Mouse (Mus musculus) monocyte, adult 5-6 weeks (primary cell): ENCODE measurements at regions not wholly inside any gene's neighbourhood (a gene's known extent, or its start where the extent isn't known, plus 50 kb on each side); places are given as distances from the start of the nearest gene placed in this dataset.
A peak's percentile ranks its signal among the peaks of the same experiment; 100 is the strongest.

Experiments used
- ATAC-seq: fragments of 153-309, 156-312 bp; replicated peaks from 2 replicates; pipeline ENCODE4 v1.8.0; 2017; ENCODE audit warnings: mild to moderate bottlenecking; ENCODE audit not compliant: low TSS enrichment, insufficient number of reproducible peaks, severe bottlenecking, poor library complexity, low FRiP score

- no peak for ATAC-seq
These were observed 136.8 kb upstream of the Zfp703 start for GRCm38 (mm10) chr8:26840286-26840685.

DNA sequence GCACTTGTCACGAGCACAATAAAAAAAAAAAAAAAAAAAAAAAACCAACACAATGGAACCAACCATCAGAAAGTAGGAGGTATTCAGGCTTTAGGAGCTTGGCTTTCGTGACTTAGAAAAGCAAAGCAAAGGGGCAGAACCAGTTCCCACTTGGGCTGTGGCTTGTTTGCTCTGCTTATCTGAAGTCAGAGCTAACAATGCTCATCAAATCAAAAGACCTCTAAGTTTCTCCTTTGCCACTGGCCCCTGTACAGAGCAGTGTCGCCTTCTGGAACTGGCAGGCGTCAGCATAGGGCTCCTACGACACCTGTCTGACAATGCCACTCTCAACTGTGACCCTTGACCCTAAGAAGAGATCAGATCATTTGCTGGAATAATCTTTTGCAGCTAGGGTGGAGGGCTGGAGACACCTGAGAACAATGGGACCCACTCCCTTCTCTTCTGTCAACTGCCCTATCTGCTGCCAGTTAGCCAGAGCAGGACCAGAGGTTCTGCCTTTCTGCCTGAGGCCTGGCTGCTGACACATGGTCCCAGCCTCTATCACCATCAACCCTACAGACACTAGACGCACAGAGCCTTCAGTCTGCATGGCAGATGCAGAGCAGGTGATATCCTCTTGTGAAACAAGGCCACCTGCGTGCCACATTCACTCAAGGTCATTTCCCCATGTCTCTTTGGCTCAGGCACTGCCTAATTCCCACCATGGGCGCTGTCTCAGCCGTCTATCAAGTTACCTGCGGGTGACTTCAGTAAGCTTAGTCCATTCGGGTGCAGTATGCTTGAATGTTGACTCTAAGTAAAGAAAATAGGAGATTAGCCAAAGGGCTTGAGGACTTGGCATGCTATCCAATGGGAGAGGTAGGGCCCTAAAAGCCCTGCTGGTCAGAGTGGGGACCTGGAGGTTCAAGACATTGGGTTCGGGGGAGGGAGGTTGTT lies 136.1 kb upstream of the Zfp703 start:
- ATAC-seq, result no peak

- no peak for ATAC-seq
These were observed 133.4 kb upstream of the Zfp703 start for GRCm38 (mm10) chr8:26843714-26844113.

DNA sequence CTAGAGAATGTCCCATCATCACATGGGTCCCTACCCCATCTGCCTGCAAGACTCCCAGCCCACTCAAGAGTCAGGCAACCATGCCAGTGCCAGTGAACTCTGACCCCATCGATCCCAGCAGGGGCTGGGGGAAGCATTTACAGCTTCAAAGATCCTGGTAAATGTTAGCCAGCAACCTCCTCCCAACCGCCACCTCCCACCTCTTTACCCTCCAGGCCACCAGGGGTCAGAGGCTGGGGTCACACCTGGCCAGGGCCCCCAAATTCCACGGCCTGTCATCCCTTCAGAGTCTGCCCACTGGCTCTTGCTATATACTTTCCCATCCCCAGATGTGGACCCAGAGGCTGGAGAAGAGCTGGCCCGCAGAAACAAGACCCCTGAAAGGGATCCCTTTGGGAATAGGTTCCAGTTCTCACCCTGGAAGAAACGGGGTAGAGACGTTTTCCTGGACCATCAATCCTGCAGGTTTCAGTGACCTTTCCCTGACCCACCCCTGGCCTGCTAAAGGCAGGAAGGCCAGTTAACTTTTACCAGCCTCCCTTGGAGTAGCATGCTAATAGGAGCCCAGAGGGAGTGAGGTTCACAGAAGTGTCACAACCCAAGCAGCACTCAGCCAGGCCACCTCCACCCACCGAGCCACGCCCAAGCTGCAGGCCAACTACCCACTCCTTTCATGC lies 132.9 kb upstream of the Zfp703 start:
- 0 out of 2 replicates have a peak, but pooled peaks have one; percentile 37 for ATAC-seq

- ATAC-seq, result no peak
These were observed 132.3 kb upstream of the Zfp703 start for GRCm38 (mm10) chr8:26844809-26845143.

DNA sequence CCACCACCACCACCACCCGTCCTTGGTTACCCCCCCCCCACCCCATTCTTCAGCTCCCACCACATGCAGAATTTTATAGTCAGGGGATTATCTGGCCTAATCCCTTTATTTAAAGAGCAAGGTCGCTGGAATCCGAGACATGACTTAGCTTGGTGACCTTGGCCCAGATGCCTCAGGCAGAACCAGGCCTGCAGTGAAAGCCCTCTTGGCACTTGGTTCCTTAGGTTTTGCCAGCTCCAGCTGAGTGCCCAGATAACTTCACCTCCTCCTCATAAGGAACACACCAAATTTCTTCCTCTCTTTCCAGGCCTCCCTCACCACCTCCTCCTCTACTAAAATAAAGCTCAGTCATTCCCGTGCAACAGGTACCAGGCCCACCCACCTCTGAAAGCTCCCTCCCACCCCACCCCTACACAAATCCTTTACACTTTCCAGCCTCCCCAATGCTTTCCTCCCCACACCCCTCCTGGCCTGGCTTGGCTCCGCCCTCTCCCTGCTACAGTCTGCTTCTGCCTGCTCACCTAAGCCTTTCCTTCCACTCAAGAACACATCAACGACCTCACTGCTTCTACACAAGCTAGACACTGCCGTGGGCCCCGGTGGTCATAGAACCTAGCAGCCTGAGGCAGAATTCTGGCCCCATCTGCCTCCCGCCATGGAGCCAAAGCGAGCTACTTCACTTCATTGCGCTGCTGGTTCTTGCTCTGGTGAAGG lies 131.5 kb upstream of the Zfp703 start:
- no peak for ATAC-seq

DNA sequence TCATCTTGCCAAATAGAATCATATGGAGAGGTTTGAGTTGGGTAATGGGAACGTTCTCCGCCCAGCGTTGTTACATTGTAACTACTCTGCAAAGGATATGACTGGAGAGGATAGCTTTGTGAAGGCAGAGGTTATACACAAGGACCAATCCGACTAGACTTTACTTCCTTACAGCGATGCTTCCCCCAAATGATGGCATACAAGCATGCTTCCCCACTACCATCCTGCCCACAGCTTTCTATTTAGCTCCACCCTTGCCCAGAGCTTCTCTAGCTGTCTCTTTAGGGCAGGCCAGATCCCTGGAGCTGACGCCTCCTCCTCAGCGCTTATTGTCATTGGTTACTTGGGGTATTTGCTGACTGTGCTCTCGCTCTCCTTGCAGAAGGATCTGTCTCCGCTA lies 130.1 kb upstream of the Zfp703 start:
- no peak for ATAC-seq

GRCm38 (mm10) chr8:26848098-26848772 lies 128.9 kb upstream of the Zfp703 start:
- ATAC-seq, result no peak

- no peak for ATAC-seq
These were observed 128.0 kb upstream of the Zfp703 start for GRCm38 (mm10) chr8:26848955-26849684.

DNA sequence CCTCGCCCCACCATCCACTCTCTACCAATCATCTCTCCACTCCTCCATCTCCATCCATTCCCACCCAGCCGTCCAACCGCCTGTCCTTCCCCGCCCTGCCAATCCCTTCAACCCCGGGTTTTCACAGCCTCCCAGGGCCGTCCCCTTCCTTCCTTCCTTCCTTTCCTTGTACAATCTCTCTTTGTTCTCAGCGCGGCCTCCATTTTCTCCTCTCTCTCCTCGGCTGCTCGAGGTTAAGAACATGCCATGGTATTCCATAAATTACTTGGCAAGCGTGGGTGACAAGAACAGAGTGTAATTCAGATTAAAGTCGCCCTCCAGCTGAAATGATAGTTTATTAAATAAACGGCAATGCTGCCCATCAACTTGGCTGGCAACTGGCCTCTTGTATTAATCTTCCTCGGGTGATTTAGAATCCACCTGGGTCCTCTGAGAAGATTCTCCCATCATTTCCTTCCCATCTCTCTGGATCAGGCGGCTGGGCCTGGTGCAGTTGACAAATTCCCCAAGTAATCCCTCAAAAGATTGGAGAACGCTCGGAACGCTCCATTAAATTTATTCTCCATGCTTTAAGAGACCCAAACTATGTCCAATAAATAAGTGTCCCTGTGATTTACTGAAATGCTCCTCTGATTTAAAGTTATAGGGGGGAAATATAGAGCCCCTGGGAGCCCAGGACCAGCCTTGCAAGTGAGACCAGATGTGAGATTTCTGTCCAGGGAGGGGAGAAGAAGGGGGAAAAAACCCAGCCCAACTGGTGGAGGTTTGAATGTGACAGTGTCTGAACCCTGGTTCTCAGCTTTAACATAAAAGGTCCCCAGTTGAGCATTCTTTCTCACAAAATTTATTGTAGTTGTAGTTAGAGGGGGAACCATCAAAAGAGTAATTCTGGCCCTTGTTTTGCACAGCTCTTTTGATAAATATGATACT lies 125.0 kb upstream of the Zfp703 start:
- no peak for ATAC-seq

DNA sequence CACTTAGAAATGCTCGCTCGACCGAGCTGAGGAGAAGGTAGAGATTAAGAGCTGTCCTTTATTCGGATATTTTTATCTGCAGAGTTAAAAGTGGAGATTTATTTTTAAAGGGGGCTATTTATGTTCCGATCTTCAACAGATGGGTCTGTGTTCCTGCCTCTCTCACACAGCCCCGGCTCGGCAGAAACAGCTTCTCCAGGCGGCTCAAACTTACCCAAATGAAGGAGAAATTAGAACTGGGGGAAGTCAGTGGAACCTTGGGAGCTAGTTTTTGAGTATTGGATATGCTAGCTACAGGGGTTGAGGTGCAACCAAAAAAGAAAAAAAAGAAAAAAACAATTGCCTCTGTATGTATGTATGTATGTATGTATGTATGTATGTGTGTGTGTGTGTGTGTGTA lies 124.2 kb upstream of the Zfp703 start:
- no peak for ATAC-seq

GRCm38 (mm10) chr8:26854557-26855238 lies 122.4 kb upstream of the Zfp703 start:
- no peak for ATAC-seq

GRCm38 (mm10) chr8:26855256-26855655 lies 121.9 kb upstream of the Zfp703 start:
- no peak for ATAC-seq

GRCm38 (mm10) chr8:26864571-26864970 lies 112.6 kb upstream of the Zfp703 start:
- no peak for ATAC-seq

DNA sequence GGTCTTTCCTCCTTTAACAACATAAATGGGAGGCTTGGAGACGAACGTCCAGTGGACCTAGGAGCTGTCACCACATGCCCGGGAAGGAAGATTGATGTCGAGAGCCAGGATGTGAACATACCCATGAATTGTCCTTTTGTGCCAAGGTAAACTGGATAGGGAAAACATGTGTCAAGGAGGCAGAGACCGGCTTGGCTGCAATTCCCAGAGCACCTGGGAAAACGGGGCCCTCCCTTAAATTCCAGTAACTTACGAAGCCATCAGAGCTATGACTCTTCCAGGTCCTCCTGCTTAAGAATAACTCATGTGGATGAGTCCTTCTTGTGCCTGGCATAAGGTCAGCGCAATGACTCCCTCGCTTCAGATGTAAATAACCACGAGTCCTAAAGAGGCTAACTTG lies 112.2 kb upstream of the Zfp703 start:
- no peak for ATAC-seq

DNA sequence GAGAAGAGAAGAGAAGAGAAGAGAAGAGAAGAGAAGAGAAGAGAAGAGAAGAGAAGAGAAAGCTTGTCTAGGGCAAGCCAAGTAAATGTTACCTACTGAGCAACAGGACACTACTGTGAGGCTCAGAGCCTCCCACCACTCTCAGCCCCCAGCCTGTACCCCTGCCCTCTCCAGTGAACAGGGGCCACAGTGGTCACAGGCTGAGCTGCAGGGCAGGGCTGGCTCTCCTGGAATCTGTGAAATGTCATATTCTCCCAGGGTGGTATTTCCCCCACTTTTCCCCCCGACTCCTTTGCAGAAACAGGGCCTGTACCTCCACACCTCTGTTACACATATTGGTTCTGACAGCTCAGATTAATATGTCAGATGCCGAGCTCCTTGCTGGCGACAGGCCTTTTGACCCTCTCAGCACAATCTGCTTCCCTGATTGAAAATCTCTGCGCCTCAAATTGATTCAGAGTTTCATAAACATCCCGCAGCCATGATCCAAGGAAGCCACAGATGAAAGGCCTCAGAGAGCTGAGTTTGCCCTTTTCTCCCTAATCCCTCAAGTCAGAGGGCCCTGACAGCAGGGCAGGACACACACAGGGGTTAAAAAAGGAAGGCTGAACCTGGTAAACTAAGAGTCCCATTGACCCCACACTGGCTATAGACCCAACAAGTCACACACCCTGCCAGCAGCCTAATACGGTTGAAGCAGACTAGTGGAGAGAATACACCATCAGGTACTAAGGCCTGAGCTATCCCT lies 108.8 kb upstream of the Zfp703 start:
- ATAC-seq, result no peak

DNA sequence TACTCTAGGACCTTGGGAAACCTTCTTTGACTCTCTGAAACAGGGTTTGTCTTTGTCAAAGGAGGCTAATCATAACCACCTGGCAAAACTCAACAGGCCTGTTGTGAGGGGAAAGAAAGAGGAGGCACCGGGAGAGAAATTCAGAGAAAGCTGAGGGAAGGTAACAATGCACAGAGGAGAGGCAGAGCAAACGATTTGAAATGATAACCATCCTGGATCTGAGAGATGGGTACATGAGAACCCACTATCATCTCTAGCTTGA lies 108.3 kb upstream of the Zfp703 start:
- no peak for ATAC-seq
